Mouse (Mus musculus) urinary bladder, postnatal 14 days (tissue): ENCODE measurements around the gene Cutal.
A peak's percentile ranks its signal among the peaks of the same experiment; 100 is the strongest.
"Not testable (repeated sequence)": the region's sequence is repeated elsewhere in the genome, so short reads cannot be mapped to it uniquely, and the experiment has no call there.

ENCODE experiments used
- DNase-seq: peaks from one replicate; pipeline ENCODE4 v3.0.0; 2021; ENCODE audit warnings: low spot score

The Cutal gene

DNA sequence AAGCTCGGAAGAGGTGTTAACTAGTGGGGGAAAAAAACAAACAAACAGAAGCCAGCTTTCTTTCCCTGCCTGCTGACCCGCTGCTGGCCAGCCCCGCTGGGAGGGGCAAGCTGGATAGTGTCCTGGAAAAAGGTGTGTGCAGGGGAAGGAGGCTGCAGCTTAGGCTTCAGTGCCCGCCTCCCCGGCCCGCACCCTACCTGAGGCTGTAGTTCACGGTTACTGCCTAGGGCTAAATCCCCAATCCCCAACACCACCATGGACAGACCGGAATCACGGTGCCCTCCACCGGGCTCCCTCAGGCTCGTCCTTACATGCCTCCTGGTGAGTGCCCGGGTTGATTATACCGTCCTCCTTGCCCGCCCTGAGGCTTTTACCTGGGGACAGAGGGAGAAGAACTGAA is at the start of gene Cutal:
Cutal (plus strand) TSS at position 126 of the 400 bp plus-strand sequence.
- peak; percentile 48 for DNase-seq

DNA sequence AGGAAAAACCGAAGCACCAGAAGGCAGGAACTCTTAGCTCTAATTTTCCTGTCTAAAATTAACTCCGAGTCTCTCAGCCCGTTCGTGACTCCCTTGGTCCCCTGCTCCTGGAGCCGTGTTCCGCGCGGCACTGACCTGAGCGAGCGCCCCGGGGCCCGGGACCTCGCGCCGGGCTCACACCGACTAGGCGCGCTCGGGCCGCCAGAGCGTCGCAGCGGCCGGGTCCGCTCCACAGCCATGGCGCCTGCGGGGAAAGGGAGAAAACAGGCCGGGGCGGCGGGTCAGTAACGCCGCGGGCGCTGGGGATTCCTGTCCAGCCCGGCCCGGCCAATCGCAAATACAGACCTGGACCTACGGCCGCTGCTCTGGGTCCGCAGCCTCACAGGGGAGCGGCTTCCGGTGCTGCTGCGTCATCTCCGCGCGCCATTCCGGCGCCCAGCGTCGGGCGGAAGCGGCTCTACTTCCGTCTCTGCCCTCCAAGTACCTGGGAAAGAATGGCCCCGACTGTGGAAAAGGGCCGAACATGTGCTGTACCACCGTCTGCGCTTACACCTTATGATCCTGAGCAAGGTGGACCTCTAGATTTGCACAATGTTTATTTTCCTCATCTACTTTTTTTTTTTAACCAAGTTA is 48.3 kb upstream of the Cutal start, which contains the start of gene Fbxw2:
Fbxw2 (minus strand) TSS at position 485 of the 633 bp plus-strand sequence.
- peak; percentile 92 for DNase-seq

DNA sequence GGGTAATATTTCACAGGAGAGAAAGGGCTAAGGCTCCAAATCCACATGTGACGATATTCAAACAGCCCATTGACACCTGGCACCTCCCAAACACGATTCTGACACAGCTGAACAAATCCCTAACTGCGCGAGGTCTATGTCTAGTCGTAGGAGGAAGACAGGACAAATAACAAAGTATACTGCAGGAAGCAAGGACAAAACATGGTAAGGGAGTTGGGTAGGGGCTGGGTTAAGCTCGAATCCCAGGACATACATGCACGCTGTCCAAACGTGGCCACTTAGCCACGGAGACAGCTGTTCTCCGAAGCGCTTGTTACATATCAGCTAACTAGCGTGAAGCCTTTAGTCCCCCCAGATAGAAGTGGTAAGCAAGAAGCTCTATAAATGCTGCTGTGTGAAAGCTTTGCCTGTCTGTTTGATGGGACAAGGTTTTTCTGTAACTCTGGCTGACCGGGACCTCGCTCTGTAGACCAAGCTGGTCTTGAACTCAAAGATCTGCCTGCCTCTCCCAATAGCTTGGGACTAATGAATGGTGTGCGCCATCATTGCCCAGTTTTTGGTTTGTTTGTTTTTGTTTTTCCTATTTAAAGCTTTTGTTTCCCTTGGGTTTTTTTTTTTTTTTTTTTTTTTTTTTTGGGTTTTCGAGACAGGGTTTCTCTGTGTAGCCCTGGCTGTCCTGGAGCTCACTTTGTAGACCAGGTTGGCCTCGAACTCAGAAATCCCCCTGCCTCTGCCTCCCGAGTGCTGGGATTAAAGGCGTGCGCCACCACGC is 47.5 kb upstream of the Cutal start:
- no peak for DNase-seq

DNA sequence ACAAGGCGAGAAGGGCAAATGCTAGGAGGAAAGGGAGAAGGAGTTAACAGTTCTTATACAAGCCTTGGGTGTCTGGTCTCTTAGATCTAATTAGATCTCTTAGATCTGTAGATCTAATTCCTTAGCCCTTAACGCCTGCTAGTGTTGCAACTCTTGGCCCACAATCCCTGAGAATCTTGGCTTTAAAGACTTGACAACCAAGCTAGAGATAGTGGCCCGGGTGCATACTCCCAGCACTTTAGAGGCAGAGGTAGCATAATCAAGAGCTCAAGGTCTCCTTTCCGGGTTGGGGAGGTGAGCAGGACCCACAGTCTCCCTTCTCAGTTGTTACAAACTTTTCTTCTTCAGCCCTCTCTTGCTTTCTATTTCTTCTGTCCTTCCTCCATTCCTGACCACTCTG is 46.6 kb upstream of the Cutal start:
- no peak for DNase-seq

DNA sequence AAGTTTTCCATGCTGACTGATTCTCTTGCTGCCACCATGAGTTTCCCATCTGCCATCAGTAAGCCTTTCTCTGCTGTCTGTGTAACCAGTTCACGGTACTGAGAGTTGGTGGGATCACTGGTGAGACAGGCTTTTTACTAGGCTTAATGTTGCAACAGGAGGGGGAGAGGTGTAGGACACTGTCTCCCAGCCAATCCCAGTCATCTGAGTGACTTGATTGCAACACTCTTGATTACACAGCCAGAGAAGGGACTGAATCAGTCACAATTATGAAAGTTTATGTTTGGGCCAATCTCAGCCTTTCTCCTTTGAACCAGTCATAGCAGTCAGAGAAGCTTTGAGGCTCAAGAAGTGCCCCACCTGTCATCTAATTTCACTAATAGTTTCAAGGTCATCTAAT is 46.2 kb upstream of the Cutal start:
- DNase-seq = no peak

DNA sequence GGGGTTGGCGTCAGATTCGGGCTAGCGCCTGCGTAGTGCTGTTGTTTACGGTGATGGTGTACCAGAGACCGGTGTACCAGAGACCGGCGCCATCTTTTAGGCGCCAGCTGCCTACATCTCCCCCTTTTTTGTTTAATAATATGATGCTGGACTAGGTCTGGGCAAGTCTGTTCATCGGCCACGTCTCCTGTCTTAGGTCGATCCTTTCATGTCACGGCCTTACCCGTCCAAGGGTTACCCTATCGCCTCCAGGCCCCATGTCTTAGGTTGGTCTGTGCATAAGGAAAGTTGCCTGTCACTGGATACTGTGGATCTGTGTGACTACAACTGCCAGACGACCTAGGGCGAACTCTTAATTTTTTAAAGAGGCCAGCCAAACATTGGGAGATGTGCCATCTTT is 44.1 kb upstream of the Cutal start:
- not testable (repeated sequence) for DNase-seq

DNA sequence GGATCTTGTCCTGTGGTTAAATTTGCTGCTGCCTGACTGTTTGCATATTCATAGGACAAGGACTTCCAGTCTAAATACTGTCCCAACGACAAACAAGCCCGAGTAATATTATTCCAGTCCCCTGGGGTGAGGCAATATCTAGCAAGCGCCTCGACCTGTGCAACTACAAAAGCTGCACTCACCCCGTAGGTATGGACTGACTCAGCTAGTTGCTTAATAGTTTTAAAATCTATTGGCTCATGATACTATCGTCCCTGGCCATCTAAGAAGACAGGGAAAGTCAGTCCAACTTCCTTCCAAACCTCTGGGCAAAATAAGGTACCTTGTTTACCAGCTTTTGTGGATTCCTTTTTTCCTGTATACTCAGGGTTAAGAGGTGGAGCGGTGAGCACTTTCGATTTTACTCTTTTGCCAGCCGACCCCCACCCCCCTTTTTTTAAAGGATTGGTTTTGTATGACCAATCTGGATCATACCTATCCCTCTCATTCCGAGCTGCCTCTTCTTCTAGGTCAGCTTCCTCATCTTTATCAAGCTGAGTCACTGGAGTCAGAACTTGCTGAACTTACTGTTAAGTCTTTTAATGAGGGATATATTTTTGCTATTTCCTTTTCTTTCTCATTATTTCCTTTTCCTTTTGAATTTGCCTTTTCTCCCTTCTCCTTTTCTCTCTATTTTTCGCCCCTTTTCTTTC is 41.3 kb upstream of the Cutal start, which contains the start of gene Gm34653:
Gm34653 (plus strand) TSS at position 242 of the 692 bp plus-strand sequence.
- DNase-seq = not testable (repeated sequence)

DNA sequence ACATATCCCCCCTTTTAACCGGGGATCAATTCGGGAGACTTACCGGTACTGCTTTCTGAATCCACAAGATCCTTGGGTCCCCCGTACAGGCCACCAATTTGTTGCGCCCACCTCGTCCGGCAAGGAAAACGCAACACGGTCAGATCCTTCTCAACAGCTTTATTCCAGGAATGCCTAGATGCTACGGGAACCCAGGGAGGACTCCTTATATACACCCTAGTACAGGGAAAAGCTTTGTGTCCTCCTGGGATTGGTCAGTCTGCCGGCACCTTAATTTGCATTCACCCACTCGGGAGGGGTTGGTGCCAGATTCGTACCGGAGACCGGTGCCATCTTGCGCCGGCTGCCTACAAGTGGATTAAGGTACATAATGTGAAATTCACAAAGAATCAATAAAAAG is 40.6 kb upstream of the Cutal start:
- DNase-seq = no peak

DNA sequence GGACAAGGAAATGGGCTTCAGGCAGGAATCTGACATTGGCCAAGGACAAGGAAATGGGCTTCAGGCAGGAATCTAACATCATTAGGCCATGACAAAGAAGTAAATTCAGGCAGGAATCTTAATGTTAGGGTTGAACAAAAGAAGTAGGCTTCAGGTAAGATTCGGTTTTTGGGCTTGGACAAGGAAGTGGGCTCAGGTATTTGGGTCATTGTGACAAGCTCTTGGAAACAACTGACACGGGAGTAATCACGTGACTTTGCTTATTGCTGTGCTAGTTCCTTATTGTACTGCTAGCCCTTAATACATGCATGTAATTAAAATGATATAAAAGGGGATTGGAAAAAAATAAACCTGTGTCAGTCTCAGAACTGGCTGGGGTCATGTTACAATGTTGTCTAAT is 38.5 kb upstream of the Cutal start:
- DNase-seq = no peak

DNA sequence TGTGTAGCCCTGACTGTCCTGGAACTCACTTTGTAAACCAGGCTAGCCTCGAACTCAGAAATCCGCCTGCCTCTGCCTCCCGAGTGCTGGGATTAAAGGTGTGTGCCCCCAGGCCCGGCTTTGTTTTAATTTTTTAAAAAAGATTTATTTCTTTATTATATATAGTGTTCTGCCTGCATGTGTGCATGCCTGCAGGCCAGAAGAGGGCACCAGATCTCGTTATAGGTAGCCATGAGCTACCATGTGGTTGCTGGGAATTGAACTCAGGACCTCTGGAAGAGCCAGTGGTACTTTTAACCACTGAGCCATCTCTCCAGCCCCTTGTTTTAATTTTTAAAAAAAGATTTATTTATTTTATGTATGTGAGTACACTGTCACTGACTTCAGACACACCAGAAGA is 34.1 kb upstream of the Cutal start:
- DNase-seq = not testable (repeated sequence)

DNA sequence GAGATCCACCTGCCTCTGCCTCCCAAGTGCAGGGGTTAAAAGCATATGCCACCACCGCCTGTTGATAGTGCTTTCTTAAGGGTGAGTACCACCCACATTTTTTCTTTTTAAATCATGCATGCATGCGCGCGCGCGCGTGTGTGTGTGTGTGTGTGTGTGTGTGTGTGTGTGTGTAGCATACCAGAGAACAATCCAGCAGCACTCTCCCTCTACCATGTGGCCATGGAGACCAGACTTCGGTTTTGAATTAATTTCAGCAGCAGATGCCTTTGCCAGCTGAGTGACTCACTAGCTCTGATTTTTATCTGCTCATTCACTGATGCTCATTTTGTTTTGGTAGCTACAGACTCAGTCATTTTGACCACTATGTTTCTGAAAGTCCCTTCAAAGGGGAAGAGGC is 32.5 kb upstream of the Cutal start:
- DNase-seq = no peak

DNA sequence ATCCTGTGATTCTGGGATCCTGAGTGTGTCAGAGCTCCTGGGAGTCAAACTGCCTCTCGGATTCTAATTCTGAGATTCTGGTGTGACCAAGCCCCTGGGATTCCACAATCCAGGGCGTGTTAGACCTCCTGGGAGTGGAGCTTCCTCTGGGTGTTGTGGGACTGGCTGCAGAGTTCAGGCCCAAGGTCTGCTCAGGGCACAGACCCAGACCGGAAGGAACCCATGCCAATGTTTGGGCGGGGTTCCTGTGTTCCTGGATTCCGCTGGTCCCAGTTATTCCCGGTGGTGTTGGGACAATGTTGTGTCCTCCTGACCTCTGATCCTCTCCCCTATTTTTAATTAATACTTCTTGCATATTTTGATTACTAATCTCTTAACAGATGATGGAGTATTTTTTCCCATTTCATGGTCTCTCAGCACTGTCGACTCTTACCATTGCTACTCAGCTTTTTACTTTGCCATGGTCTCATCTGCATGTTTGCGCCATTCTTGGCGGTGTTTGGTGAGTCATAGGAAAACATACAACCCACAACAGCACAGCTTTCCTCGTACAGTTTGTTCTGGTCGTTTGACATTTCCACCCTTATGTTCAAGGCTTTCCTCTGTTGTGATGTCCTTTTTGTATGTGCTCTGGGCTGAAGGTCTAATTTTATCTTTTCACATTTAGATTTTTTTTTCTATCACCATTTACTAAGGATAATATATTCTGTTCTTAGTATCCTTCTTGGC is 30.8 kb upstream of the Cutal start:
- no peak for DNase-seq

DNA sequence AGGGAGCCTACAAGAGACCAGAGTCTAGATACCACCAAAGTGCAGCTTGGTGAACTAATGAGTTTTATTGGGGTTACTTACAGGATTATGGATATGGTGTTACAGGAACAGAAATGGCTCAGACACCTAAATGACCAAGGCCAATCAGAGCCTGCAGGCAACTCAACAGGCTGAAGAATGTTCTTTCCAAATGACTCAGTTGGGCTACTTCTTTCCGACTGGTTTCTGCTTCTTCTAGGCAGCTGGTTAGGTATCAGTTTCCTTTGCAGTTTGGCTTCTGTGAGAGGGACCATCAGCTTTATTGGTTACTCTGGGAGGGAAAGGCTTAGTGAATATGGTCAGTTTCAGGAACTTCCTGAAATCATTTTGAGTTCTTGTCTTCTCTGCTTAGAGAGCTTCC is 26.5 kb upstream of the Cutal start:
- DNase-seq = no peak

DNA sequence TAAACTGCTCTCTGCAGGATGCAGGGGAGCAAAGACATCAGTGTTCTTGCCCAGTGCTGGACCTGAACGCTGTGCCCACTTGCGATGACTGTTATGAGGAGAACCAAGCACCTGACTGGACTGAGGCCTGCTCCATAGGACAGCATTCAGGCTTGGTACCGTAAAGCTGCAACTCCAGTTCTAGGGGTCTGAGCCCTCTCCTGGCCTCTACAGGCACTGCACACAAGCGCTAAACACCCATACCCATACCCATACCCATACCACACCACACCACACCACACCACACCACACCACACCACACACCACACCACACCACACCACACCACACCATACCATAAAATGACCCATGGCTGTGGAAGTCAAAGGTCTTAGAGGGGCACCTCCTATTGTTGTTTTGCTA is 18.9 kb upstream of the Cutal start:
- DNase-seq = no peak

DNA sequence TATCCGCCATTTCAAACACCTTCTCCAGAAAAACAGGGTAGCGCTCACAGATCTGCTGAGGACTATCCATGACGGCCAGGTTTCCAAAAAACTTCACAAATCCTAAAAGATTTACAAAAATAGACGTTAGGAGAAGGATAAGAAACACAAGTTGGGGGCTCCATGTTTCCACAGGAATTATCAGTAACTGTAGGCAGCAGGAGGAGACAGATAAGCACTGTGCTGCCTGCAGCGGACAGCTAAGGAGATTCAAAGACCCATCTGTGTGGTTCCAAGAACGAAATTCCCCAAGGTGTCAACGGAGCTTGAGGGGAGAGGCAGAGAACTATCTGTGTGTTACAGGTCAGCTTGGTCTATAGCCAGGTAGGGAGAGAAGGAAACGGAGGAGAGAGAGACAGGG is 16.5 kb upstream of the Cutal start:
- DNase-seq = no peak

DNA sequence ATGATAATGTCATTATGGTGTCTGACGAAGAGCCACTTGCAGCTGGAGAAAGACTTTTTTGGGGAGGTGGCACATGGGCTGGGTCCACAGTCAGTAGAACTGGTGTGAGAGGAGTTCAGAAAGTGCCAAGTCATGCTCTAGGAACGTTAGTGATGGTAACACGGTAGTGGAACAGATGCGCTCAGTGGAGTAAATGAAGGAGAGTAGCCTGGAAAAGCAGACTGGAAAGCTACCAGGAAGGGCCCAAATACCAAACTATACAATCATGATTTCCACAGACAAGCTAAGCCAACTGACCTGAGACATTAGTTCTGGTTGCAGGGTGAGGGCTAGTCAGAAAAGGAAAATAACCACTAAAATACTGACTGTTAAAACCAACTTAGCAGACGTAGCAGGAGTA is 4.5 kb upstream of the Cutal start:
- DNase-seq = no peak

DNA sequence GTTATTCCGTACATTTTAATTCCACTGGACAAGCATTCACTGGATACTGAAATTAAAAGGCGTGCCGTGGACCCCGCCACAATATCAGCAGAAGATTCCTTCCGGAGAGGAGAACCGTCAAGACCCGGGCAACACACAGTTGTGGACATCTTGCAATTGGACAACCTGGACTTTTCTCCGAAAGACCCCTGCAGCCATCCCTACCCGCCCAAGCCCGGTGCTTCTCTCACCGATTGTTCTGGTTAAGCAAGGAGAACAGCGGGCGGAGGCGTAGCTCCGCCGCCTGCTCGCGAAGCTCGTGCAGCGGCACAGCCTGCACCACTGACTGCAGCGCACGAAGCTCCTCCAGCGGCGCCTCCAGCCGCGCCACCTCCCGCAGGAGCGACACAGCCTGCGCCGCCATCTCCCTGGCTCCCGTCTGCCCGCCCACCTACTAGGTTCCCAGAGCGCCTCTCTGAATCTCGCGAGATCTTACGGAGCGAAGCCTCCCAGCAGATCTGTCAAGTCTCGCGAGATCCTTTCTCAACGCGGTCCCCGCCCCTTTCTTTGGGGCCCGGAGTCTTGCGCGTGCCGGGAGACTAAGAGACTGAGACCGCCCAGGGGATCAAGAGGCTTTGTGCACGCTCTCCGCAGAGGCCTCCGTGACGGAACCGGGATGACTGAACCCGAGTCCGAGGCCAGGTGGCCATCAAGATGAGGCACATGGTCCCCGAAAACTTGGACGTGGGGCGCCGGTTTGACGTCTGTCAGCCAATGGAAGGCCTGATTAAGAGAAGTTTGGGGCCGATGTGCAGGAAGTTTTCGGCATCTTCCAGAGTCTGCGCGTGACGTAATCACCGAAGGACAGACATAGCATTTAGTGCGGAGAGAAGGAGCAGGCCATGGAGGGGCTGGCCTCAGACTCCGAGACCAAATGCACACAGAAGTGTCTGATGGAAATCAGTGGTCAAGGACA is 3.4 kb upstream of the Cutal start:
- DNase-seq = peak; percentile 95

DNA sequence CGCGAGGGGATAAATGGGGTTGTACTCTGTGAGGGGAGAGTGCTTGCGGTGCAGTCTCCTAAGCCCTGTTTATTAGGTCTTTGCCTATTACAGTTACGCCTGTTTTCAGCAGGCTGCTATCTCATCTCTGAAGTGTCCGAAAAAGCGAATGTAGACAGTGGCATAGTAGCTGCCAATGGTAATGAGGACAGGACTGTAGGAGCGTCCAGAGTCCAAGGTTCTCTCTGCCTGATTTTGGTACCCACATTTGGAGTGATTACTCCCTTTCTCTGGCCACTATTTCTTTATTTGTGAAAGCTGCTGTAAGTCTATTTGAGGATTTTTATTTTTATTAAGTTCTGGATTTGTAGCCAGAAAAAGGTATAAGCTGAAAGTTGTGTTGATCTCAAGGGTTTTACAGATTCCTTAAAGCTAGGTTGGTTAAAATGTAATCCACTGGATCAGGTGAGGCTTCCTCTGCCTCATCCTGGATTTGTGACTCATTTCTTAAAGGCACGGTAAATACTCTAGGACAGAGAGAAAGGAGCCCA is 685 bp downstream of the Cutal start, which contains the start of gene Psmd5:
Psmd5 (minus strand) TSS at position 153 of the 530 bp plus-strand sequence.
- no peak for DNase-seq

DNA sequence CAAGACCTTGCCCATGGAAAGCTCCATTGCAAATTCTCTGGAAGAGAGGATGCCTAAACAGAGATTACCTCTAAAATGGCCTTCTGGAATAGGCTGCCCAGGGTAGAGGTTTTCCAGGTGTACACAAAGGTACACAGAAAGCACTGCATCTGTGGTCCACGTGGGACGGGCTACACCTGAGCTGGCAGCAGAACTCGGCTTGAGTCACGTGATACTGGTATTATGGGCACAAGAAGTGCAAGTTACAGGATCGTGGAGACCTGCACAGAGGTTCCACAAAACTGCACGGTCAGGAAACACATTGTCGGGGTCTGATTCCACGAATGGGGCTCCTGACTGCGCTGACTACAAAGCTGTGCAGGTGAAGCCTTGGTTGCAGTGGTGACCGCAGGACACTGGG is 5.9 kb downstream of the Cutal start:
- no peak for DNase-seq

DNA sequence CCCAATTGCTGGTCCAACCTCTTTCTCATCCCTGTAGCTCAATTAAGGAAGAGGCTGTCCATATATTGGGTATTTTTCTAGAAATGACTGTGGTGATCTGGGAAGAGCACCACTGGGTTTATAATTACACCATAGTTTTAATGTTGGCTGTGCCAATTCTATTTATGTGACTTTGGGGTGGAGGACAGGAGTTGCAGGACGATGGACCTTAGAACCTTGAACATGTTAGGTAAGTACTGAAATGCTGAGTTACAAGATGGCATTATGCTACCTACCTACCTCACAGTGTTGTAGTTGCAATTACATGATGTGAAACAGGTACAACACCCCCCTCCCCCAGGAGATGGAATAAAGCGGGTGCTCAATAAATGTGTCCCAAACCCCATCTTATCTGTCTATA is 8.6 kb downstream of the Cutal start:
- no peak for DNase-seq

DNA sequence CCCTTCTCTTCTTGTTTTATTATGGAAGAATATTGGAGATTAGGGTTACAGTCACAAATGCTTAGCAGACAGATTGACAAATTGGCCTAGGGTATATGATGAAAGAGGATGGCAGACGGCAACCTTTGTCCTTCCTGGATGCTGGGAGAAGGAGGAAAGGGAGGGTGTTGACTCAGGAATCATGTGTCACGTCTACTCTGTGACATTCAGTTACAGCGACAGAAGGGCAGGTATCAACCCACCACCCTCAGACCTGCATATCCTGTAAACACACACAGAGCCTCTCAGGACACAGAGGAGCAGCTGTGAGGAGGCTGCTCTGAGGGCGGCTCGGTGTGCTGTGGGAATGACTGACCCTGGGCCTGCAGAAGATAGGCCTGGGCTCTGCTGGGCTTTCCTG is 9.0 kb downstream of the Cutal start:
- no peak for DNase-seq
